Mouse (Mus musculus) bone marrow, adult 2 months (tissue): ENCODE results near the gene Sla2.

Experiments
- CTCF ChIP-seq: fragments of 200-500 bp; IDR thresholded peaks from 2 replicates; pipeline ENCODE4 v1.5.1; 2011; ENCODE audit warnings: low read length, control low read depth; ENCODE audit not compliant: control insufficient read depth, insufficient read depth
- POLR2A ChIP-seq: fragments of 200-500 bp; IDR thresholded peaks from 2 replicates; pipeline ENCODE4 v1.6.1; 2011; ENCODE audit warnings: low read depth, mild to moderate bottlenecking, control low read depth, low read length, borderline replicate concordance; ENCODE audit not compliant: control insufficient read depth

- TF ChIP-seq CTCF: no peak
- no peak for TF ChIP-seq POLR2A
Observed at GRCm38 (mm10) chr2:156834336-156834735, 52.7 kb downstream of the Sla2 start.
